Mouse (Mus musculus) gastrocnemius, postnatal 25 days (tissue): ENCODE measurements at regions not wholly inside any gene's neighbourhood (a gene's known extent, or its start where the extent isn't known, plus 50 kb on each side); places are given as distances from the start of the nearest gene placed in this dataset.

Experiments
- DNase-seq: peaks from one replicate; pipeline ENCODE4 v3.0.0; 2022

- DNase-seq = no peak
Measured at GRCm38 (mm10) chr4:95154377-95154776, 102.4 kb upstream of the Jun start.

- DNase-seq = no peak
Measured at GRCm38 (mm10) chr4:95155178-95155577, 103.2 kb upstream of the Jun start.

- no peak for DNase-seq
Measured at GRCm38 (mm10) chr4:95155796-95156195, 103.8 kb upstream of the Jun start.

- peak; percentile 79 for DNase-seq
Measured at GRCm38 (mm10) chr4:95156451-95157271, 104.6 kb upstream of the Jun start.

- peak; percentile 71 for DNase-seq
Measured at GRCm38 (mm10) chr4:95157653-95158430, 105.8 kb upstream of the Jun start.

GRCm38 (mm10) chr4:95158632-95159424, 106.8 kb upstream of the Jun start:
- DNase-seq = peak; percentile 31

- no peak for DNase-seq
Measured at GRCm38 (mm10) chr4:95159821-95160220, 107.8 kb upstream of the Jun start.

- no peak for DNase-seq
Measured at GRCm38 (mm10) chr4:95160465-95160864, 108.4 kb upstream of the Jun start.

- peak; percentile 96 for DNase-seq
Measured at GRCm38 (mm10) chr4:95160912-95161669, 109.1 kb upstream of the Jun start.

GRCm38 (mm10) chr4:95161670-95162020, 109.6 kb upstream of the Jun start:
- no peak for DNase-seq

GRCm38 (mm10) chr4:95162386-95163090, 110.5 kb upstream of the Jun start:
- DNase-seq = no peak

GRCm38 (mm10) chr4:95163403-95163802, 111.4 kb upstream of the Jun start:
- DNase-seq = no peak

- DNase-seq = no peak
Measured at GRCm38 (mm10) chr4:95166503-95166902, 114.5 kb upstream of the Jun start.

GRCm38 (mm10) chr4:95167216-95167615, 115.2 kb upstream of the Jun start:
- no peak for DNase-seq

GRCm38 (mm10) chr4:95169702-95170101, 117.7 kb upstream of the Jun start:
- DNase-seq = no peak

GRCm38 (mm10) chr4:95177753-95178152, 125.7 kb upstream of the Jun start:
- no peak for DNase-seq

- DNase-seq = no peak
Measured at GRCm38 (mm10) chr4:95178467-95178866, 126.4 kb upstream of the Jun start.

- no peak for DNase-seq
Measured at GRCm38 (mm10) chr4:95178900-95179299, 126.9 kb upstream of the Jun start.

- DNase-seq = no peak
Measured at GRCm38 (mm10) chr4:95180446-95180845, 128.4 kb upstream of the Jun start.

GRCm38 (mm10) chr4:95180999-95181398, 129.0 kb upstream of the Jun start:
- no peak for DNase-seq

GRCm38 (mm10) chr4:95184180-95184579, 132.2 kb upstream of the Jun start:
- no peak for DNase-seq
